Mouse (Mus musculus): ENCODE measurements at regions not wholly inside any gene's neighbourhood (a gene's known extent, or its start where the extent isn't known, plus 50 kb on each side); places are given as distances from the start of the nearest gene placed in this dataset.
"Not testable (repeated sequence)": the region's sequence is repeated elsewhere in the genome, so short reads cannot be mapped to it uniquely, and the experiment has no call there.

- no peak for DNase-seq
These were observed 142.0 kb upstream of the Cntnap4 start for GRCm38 (mm10) chr8:112427721-112428389.

DNA sequence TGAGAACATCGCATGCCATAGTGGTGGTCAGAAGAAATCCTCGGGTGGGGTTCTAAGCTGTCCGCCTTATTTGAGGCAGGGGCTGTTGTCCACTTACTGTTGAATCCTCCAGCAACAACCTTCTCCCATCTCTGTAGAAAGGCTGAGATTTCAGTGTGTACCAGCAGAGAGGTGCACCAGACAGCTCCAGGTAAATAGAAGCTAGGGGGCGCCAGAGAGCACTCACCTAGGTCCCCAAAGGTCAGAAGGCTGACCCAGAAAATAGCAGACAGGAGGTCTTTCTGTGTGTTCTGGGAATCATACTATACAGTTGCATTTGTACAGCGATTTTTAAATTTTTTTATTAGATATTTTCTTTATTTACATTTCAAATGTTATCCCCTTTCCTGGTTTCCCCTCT lies 157.9 kb upstream of the Cntnap4 start:
- DNase-seq, result no peak

- peak in 1 of 2 experiments; percentile 14 for DNase-seq
These were observed 158.6 kb upstream of the Cntnap4 start for GRCm38 (mm10) chr8:112411213-112411612.

GRCm38 (mm10) chr8:112408211-112408735 lies 161.6 kb upstream of the Cntnap4 start:
- no peak for DNase-seq

GRCm38 (mm10) chr8:112404087-112404486 lies 165.8 kb upstream of the Cntnap4 start:
- no peak for DNase-seq

DNA sequence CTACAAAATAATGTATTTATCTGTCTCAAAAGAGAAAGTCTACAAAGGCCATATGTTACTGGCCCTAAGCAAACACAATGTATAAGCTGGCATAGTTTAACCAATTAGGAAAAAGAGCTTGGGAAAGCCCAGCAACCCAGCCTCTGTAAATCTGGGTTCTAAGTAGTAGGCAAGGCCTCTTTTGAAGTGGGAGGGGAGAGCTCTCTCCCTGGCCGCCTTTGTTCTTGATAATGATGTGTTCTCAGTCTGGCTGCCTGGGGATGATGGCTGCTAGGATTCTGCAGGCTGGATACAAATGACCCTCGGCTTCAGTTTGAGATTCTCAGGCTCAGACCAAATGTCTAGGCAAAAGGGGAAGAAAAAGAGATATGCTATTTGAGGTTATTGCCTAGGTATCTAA lies 172.4 kb upstream of the Cntnap4 start:
- DNase-seq, result no peak

- no peak for DNase-seq
These were observed 179.7 kb upstream of the Cntnap4 start for GRCm38 (mm10) chr8:112390108-112390507.

GRCm38 (mm10) chr8:112348323-112348722 lies 221.5 kb upstream of the Cntnap4 start:
- DNase-seq, result no peak

DNA sequence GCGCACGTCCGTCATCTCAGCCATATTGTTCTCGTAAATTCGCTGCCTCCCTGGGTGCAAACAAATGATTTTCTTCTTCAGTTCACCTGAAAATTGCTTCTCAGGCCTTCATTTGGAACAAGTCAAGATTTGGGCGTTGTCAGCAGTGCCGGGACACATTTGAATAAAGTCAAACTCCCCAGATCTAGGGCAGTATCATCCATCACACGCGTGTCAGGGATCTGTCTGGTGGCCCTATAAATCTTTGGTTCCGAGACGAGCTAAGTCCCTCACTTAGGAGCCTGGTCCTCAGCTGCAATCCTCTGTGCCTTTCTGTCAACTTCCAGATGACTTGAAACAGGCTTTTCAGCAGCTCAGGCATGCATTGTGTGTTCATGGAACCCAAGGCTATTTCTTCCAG lies 236.7 kb upstream of the Cntnap4 start:
- no peak for DNase-seq

DNA sequence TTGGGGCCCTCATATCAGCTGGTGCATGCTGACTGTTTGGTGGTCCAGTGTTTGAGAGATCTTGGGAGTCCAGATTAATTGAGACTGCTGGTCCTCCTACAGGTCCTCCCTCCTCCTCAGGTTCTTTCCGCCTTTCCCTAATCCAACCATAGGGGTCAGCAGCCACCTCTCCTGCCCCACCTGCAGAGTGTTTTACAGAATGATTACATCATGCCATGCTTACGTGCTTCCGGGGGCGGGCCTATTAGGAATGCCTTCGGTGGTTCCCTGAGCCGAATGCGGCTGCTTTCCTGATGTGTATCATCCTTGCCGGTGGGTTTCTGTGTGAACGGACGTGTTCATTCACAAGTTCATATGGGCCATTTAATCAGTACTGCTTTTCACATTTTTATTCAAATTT lies 237.8 kb upstream of the Cntnap4 start:
- no peak for DNase-seq

- no peak for DNase-seq
These were observed 260.0 kb upstream of the Cntnap4 start for GRCm38 (mm10) chr8:112309816-112310215.

GRCm38 (mm10) chr8:112308354-112308753 lies 261.5 kb upstream of the Cntnap4 start:
- no peak for DNase-seq

GRCm38 (mm10) chr8:112297021-112297420 lies 272.8 kb upstream of the Cntnap4 start:
- no peak for DNase-seq

GRCm38 (mm10) chr8:112283316-112283715 lies 268.5 kb upstream of the Gm6793 start:
- DNase-seq, result no peak

GRCm38 (mm10) chr8:112269598-112269997 lies 254.8 kb upstream of the Gm6793 start:
- DNase-seq, result no peak

- no peak for DNase-seq
These were observed 254.4 kb upstream of the Gm6793 start for GRCm38 (mm10) chr8:112269214-112269566.

GRCm38 (mm10) chr8:112268544-112269213 lies 253.8 kb upstream of the Gm6793 start:
- DNase-seq, result no peak

GRCm38 (mm10) chr8:112257922-112258475 lies 243.2 kb upstream of the Gm6793 start:
- no peak for DNase-seq

GRCm38 (mm10) chr8:112257311-112257894 lies 242.6 kb upstream of the Gm6793 start:
- no peak for DNase-seq

- DNase-seq, result not testable (repeated sequence)
These were observed 231.8 kb upstream of the Gm6793 start for GRCm38 (mm10) chr8:112246629-112247028.

- no peak for DNase-seq
These were observed 223.8 kb upstream of the Gm6793 start for GRCm38 (mm10) chr8:112238681-112239080.

DNA sequence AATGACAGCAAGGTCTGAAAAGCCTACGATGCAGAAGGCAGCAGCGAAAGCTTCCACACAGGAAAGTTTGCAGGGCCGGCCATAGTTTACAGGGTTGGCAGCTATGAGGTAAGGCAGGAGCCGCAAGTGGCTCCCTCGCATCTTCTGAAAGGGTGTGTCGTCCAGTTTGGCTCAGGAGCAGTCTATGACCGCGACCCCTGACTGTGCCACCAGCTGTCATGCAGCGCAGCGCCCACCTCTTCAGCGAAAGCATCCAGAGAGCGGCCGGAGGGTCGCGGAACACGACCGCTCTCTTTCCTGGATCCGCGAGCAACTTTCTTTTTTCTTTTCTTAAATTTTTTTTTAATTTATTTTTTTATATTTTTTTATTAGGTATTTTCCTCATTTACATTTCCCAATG lies 221.9 kb upstream of the Gm6793 start:
- not testable (repeated sequence) for DNase-seq

- DNase-seq, result no peak
These were observed 204.8 kb upstream of the Gm6793 start for GRCm38 (mm10) chr8:112219656-112220055.

Measured in heart, adult 18-20 months (tissue).